Mouse (Mus musculus): ENCODE data around the gene Rpl13a. TPM values are rescaled to one million over a fixed set of nuclear protein-coding genes. Genes with fewer than 3 reads are reported as not detected.
A peak's percentile ranks its signal among the peaks of the same experiment; 100 is the strongest.

Gene Rpl13a
- polyA plus RNA-seq, 1 experiment from 2014 or later = 668 TPM

- Histone ChIP-seq H3K9ac (replicated peaks; ENCODE audit: low read depth, low read length) (no peak overlapping the region), H3K4me1 (ENCODE audit: control insufficient read depth, insufficient read depth, low read length) (no peaks in the 10 kb centered on the region), H3K4me3 (ENCODE audit: low read depth, low read length) (no peak overlapping the region), H3K9me3 (ENCODE audit: control insufficient read depth, low read length) (no peaks in the 10 kb centered on the region), H3K27me3 (ENCODE audit: control insufficient read depth, insufficient read depth, low read length) (peaks cover 29% of the 10 kb centered on the region), H3K36me3 (ENCODE audit: control insufficient read depth, insufficient read depth, low read length) (0 out of 2 replicates have a peak, but pooled peaks cover 18% of the 10 kb centered on the region), H3K4me2 (ENCODE audit: low read depth, low read length) (no peak overlapping the region), H3K27ac (ENCODE audit: low read depth, low read length) (no peak overlapping the region)
- ATAC-seq (ENCODE audit: low read depth) = no peak
- WGBS = 91% methylated on average over 3 of the region's 3 CpGs
Measured at GRCm38 (mm10) chr7:45160866-45161265, 32.3 kb upstream of the Rpl13a start.

GRCm38 (mm10) chr7:45160316-45160800 lies 31.8 kb upstream of the Rpl13a start:
- peaks cover 5% of the 10 kb centered on the region for H3K4me1 ChIP-seq (ENCODE audit: control insufficient read depth, insufficient read depth, low read length)
- H3K27ac ChIP-seq (ENCODE audit: low read depth, low read length) = no peak overlapping the region
- peaks cover 24% of the 10 kb centered on the region for H3K27me3 ChIP-seq (ENCODE audit: control insufficient read depth, insufficient read depth, low read length)
- no peaks in the 10 kb centered on the region for H3K9me3 ChIP-seq (ENCODE audit: control insufficient read depth, low read length)
- 95% methylated on average over 6 of the region's 6 CpGs for WGBS
- H3K9ac ChIP-seq (replicated peaks; ENCODE audit: low read depth, low read length) = no peak overlapping the region
- no peak overlapping the region for H3K4me3 ChIP-seq (ENCODE audit: low read depth, low read length)
- H3K4me2 ChIP-seq (ENCODE audit: low read depth, low read length) = no peak overlapping the region
- no peak for ATAC-seq (ENCODE audit: low read depth)
- H3K36me3 ChIP-seq (ENCODE audit: control insufficient read depth, insufficient read depth, low read length) = 0 out of 2 replicates have a peak, but pooled peaks cover 18% of the 10 kb centered on the region

- WGBS = 94% methylated on average over 6 of the region's 6 CpGs
- no peak for ATAC-seq (ENCODE audit: low read depth)
- H3K36me3 ChIP-seq (ENCODE audit: control insufficient read depth, insufficient read depth, low read length) = 0 out of 2 replicates have a peak, but pooled peaks cover 18% of the 10 kb centered on the region
- no peaks in the 10 kb centered on the region for H3K9me3 ChIP-seq (ENCODE audit: control insufficient read depth, low read length)
- H3K27ac ChIP-seq (ENCODE audit: low read depth, low read length) = no peak overlapping the region
- peaks cover 11% of the 10 kb centered on the region for H3K27me3 ChIP-seq (ENCODE audit: control insufficient read depth, insufficient read depth, low read length)
- H3K4me1 ChIP-seq (ENCODE audit: control insufficient read depth, insufficient read depth, low read length) = peaks cover 10% of the 10 kb centered on the region
- H3K4me3 ChIP-seq (ENCODE audit: low read depth, low read length) = no peak overlapping the region
- H3K9ac ChIP-seq (replicated peaks; ENCODE audit: low read depth, low read length) = no peak overlapping the region
- no peak overlapping the region for H3K4me2 ChIP-seq (ENCODE audit: low read depth, low read length)
Measured at GRCm38 (mm10) chr7:45158991-45159390, 30.4 kb upstream of the Rpl13a start.

DNA sequence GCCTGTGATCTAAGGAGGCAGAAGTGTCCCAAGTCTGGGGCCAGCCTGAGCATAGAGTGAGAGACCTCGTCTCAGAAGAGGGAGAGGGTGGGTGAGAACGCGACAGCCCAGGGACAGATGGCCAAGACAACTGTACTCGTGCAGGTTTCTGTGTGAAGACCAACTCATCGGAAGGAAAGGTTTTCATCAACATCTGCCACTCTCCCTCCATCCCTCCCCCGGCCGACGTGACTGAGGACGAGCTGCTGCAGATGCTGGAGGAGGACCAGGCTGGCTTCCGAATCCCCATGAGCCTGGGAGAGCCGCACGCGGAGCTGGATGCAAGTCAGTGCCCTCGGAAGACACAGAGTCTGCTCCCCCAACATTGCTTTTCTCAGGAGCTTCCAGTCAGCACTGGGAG lies 28.9 kb upstream of the Rpl13a start:
- Histone ChIP-seq H3K4me3 (ENCODE audit: low read depth, low read length) (no peak overlapping the region), H3K4me1 (ENCODE audit: control insufficient read depth, insufficient read depth, low read length) (peaks cover 10% of the 10 kb centered on the region), H3K36me3 (ENCODE audit: control insufficient read depth, insufficient read depth, low read length) (0 out of 2 replicates have a peak, but pooled peaks cover 18% of the 10 kb centered on the region), H3K4me2 (ENCODE audit: low read depth, low read length) (no peak overlapping the region), H3K27ac (ENCODE audit: low read depth, low read length) (no peak overlapping the region), H3K9ac (replicated peaks; ENCODE audit: low read depth, low read length) (no peak overlapping the region), H3K27me3 (ENCODE audit: control insufficient read depth, insufficient read depth, low read length) (no peaks in the 10 kb centered on the region), H3K9me3 (ENCODE audit: control insufficient read depth, low read length) (no peaks in the 10 kb centered on the region)
- ATAC-seq (ENCODE audit: low read depth) = no peak
- WGBS = 90% methylated on average over 14 of the region's 14 CpGs

DNA sequence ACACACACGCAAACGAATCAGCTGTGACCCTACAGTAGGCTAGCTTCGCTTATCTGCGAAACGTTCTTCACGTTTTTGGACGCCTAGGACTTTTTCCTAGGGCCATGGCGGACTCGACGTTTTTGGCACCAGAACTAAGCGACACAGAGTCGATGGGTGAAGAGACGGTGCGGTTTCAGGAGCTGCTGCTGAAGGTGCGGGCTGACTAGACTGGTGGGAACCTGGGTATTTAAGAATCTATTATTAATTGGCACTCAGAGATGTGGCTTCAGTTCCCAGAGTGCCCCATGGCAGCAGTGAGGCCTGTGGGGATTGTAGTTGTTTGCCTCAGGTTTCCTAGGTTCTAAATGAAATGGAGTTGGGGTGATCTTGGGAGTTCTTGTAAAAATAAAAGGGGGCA lies 27.6 kb upstream of the Rpl13a start:
- Histone ChIP-seq H3K27ac (ENCODE audit: low read depth, low read length) (no peak overlapping the region), H3K9me3 (ENCODE audit: control insufficient read depth, low read length) (no peaks in the 10 kb centered on the region), H3K4me3 (ENCODE audit: low read depth, low read length) (no peak overlapping the region), H3K4me2 (ENCODE audit: low read depth, low read length) (no peak overlapping the region), H3K9ac (replicated peaks; ENCODE audit: low read depth, low read length) (no peak overlapping the region), H3K4me1 (ENCODE audit: control insufficient read depth, insufficient read depth, low read length) (peaks cover 10% of the 10 kb centered on the region), H3K36me3 (ENCODE audit: control insufficient read depth, insufficient read depth, low read length) (0 out of 2 replicates have a peak, but pooled peaks cover 18% of the 10 kb centered on the region), H3K27me3 (ENCODE audit: control insufficient read depth, insufficient read depth, low read length) (no peaks in the 10 kb centered on the region)
- ATAC-seq (ENCODE audit: low read depth) = no peak
- 96% methylated on average over 15 of the region's 15 CpGs for WGBS

DNA sequence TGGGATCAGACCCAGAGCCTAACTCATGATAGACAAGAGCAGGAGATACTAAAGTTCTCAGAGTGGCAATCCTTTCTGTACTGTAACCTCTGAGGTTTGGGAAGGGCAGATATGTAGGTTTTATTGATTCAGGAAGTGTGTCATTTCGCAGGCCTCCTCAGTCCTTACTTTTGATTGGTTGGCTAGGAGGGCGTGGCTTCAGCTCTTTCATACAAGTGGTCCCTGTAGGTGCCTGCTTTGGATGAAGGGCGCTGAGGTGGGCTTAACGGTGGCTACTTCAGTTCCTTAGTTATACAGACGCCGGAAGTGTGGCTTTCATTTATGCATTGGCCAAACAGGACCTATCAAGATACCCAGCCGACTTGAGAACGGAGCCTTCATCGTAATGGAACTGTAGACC lies 27.0 kb upstream of the Rpl13a start:
- Histone ChIP-seq H3K36me3 (ENCODE audit: control insufficient read depth, insufficient read depth, low read length) (0 out of 2 replicates have a peak, but pooled peaks cover 18% of the 10 kb centered on the region), H3K9me3 (ENCODE audit: control insufficient read depth, low read length) (no peaks in the 10 kb centered on the region), H3K27me3 (ENCODE audit: control insufficient read depth, insufficient read depth, low read length) (no peaks in the 10 kb centered on the region), H3K4me3 (ENCODE audit: low read depth, low read length) (no peak overlapping the region), H3K27ac (ENCODE audit: low read depth, low read length) (no peak overlapping the region), H3K4me2 (ENCODE audit: low read depth, low read length) (no peak overlapping the region; the same call in 1 of the 2 replicates), H3K4me1 (ENCODE audit: control insufficient read depth, insufficient read depth, low read length) (peaks cover 10% of the 10 kb centered on the region), H3K9ac (replicated peaks; ENCODE audit: low read depth, low read length) (no peak overlapping the region)
- no peak for ATAC-seq (ENCODE audit: low read depth)
- 87% methylated on average over 9 of the region's 9 CpGs for WGBS

- H3K9ac ChIP-seq (replicated peaks; ENCODE audit: low read depth, low read length) = 0 out of 2 replicates have a peak overlapping the region, but pooled peaks have one; percentile 47
Measured at GRCm38 (mm10) chr7:45154993-45155514, 26.5 kb upstream of the Rpl13a start.

GRCm38 (mm10) chr7:45154096-45154992 lies 25.8 kb upstream of the Rpl13a start, which contains the start of the genes Pih1d1 and Aldh16a1:
Gene Pih1d1 (plus strand): TSS chr7:45154303.
Gene Aldh16a1 (minus strand): TSS chr7:45154584.
- Histone ChIP-seq H3K36me3 (ENCODE audit: control insufficient read depth, insufficient read depth, low read length) (0 out of 2 replicates have a peak, but pooled peaks cover 14% of the 10 kb centered on the region), H3K27me3 (ENCODE audit: control insufficient read depth, insufficient read depth, low read length) (no peaks in the 10 kb centered on the region), H3K27ac (ENCODE audit: low read depth, low read length) (peak within 1 kb of the TSS; percentile 92), H3K4me2 (ENCODE audit: low read depth, low read length) (peak within 1 kb of the TSS; percentile 62), H3K9ac (replicated peaks; ENCODE audit: low read depth, low read length) (peak within 1 kb of the TSS; percentile 47), H3K9me3 (ENCODE audit: control insufficient read depth, low read length) (no peaks in the 10 kb centered on the region), H3K4me1 (ENCODE audit: control insufficient read depth, insufficient read depth, low read length) (peaks cover 10% of the 10 kb centered on the region), H3K4me3 (ENCODE audit: low read depth, low read length) (peak within 1 kb of the TSS; percentile 56)
- 4% methylated on average over 69 of the region's 69 CpGs for WGBS
- peak; percentile 96 for ATAC-seq (ENCODE audit: low read depth)

More at GRCm38 (mm10) chr7:45154993-45155514, 26.5 kb upstream of the Rpl13a start:
- no peak overlapping the region for H3K27ac ChIP-seq (ENCODE audit: low read depth, low read length)
- peak overlapping the region; percentile 34 for H3K4me2 ChIP-seq (ENCODE audit: low read depth, low read length)
- H3K9me3 ChIP-seq (ENCODE audit: control insufficient read depth, low read length) = no peaks in the 10 kb centered on the region
- peak; percentile 25 for ATAC-seq (ENCODE audit: low read depth)
- no peaks in the 10 kb centered on the region for H3K27me3 ChIP-seq (ENCODE audit: control insufficient read depth, insufficient read depth, low read length)
- H3K4me1 ChIP-seq (ENCODE audit: control insufficient read depth, insufficient read depth, low read length) = peaks cover 10% of the 10 kb centered on the region
- WGBS = 81% methylated on average over 12 of the region's 12 CpGs
- H3K4me3 ChIP-seq (ENCODE audit: low read depth, low read length) = peak overlapping the region; percentile 56
- 0 out of 2 replicates have a peak, but pooled peaks cover 18% of the 10 kb centered on the region for H3K36me3 ChIP-seq (ENCODE audit: control insufficient read depth, insufficient read depth, low read length)
